Mouse (Mus musculus): ENCODE data around the gene Klhl10. TPM values are rescaled to one million over a fixed set of nuclear protein-coding genes. Genes with fewer than 3 reads are reported as not detected.

Klhl10 gene
- total and polyA plus RNA-seq, 2 experiments from 2014 or later = 0.34 TPM; not detected in 1

DNA sequence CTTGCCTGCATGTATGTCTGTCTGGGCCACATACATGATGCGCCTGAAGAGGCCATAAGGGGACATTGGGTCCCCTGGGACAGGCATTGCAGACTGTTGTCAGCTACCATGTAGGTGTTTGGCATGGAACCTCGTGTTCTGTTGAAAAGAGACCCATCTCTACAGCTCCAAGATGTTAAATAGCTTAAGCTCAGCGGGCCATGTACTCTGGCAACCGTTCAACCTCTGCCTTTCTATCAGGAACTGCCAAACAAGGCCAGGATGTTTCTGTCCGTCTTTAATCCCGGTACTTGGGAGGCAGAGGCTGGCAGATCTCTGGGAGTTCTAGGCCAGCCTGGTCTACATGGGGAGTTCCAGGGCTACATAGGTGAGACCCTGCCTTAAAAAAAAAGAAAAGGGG lies 908 bp downstream of the Klhl10 start:
- H3K4me1 ChIP-seq (ENCODE audit: control insufficient read depth, insufficient read depth) = peaks cover 12% of the 10 kb centered on the region
- DNase-seq (ENCODE audit: low spot score) (no peak), ATAC-seq (ENCODE audit: insufficient read depth, low read depth) (no peak)
- WGBS = 79% methylated on average over 6 of the region's 6 CpGs
- no peak overlapping the region for H3K9ac ChIP-seq (replicated peaks; ENCODE audit: low read depth, low read length)
- no peaks in the 10 kb centered on the region for H3K9me3 ChIP-seq (replicated peaks; ENCODE audit: control insufficient read depth, low read length)
- peaks cover 6% of the 10 kb centered on the region; the same call in 1 of the 2 replicates for H3K36me3 ChIP-seq (replicated peaks; ENCODE audit: control insufficient read depth, insufficient read depth, low read length)
- H3K4me2 ChIP-seq (ENCODE audit: low read depth, low read length) = no peak overlapping the region
- TF ChIP-seq CTCF (IDR thresholded peaks at IDR 0.05; ENCODE audit: low read depth) = no peak
- no peak for TF ChIP-seq EP300 (IDR thresholded peaks at IDR 0.05; ENCODE audit: low read depth)
- no peaks in the 10 kb centered on the region for H3K27me3 ChIP-seq (ENCODE audit: control insufficient read depth, insufficient read depth, low read length)
- no peak overlapping the region for H3K4me3 ChIP-seq (ENCODE audit: low read depth, low read length)
- no peak overlapping the region for H3K27ac ChIP-seq (ENCODE audit: low read depth)

DNA sequence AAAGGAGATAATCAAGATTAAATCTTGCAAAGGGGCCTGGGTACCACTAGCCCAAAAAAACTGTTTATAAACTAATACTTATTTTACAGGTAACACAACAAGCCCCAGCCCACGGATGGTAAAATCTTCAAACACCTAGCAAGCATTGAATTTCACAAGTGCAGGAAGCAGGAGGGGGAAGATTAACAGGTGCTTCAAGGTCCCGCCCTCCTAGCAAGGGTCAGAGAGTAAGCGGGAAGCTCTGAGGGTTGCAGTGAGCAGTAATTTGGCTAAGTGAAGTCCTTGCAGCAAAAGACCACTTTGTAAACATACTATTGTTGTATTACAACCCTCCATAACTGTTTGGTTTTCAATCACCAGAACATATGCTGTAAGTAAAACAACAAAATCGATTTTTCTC lies 15.5 kb downstream of the Klhl10 start:
- no peaks in the 10 kb centered on the region for H3K4me1 ChIP-seq (ENCODE audit: control insufficient read depth, insufficient read depth)
- WGBS = 81% methylated on average over 4 of the region's 4 CpGs
- no peak overlapping the region for H3K9ac ChIP-seq (replicated peaks; ENCODE audit: low read depth, low read length)
- no peak overlapping the region for H3K27ac ChIP-seq (ENCODE audit: low read depth)
- H3K9me3 ChIP-seq (replicated peaks; ENCODE audit: control insufficient read depth, low read length) = no peaks in the 10 kb centered on the region
- H3K36me3 ChIP-seq (replicated peaks; ENCODE audit: control insufficient read depth, insufficient read depth, low read length) = peaks cover 12% of the 10 kb centered on the region
- TF ChIP-seq CTCF (IDR thresholded peaks at IDR 0.05; ENCODE audit: low read depth) (no peak), EP300 (IDR thresholded peaks at IDR 0.05; ENCODE audit: low read depth) (no peak)
- no peak overlapping the region for H3K4me2 ChIP-seq (ENCODE audit: low read depth, low read length)
- DNase-seq (ENCODE audit: low spot score) (no peak), ATAC-seq (ENCODE audit: insufficient read depth, low read depth) (no peak)
- no peaks in the 10 kb centered on the region for H3K27me3 ChIP-seq (ENCODE audit: control insufficient read depth, insufficient read depth, low read length)
- no peak overlapping the region for H3K4me3 ChIP-seq (ENCODE audit: low read depth, low read length)

DNA sequence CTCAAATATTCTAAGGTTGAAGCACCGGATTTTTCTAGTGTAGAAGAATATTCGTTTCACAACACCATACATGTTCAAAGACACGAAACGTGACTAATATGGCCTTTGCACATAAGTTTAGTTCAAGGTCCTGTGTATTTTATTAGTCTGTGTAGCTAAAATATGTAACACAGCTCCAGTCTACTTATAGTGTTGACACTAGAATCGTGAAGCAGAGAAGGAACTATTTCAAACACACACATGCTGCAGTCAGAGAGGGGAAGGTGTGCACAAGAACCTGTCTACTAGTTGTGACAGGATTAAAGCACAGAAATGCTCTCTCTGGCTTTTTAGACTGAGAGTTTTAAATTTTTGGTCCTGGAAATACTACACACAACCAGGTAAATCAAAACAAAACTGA lies 16.0 kb downstream of the Klhl10 start:
- ATAC-seq (ENCODE audit: insufficient read depth, low read depth) (no peak), DNase-seq (ENCODE audit: low spot score) (no peak)
- TF ChIP-seq CTCF (IDR thresholded peaks at IDR 0.05; ENCODE audit: low read depth) (no peak), EP300 (IDR thresholded peaks at IDR 0.05; ENCODE audit: low read depth) (no peak)
- WGBS = 81% methylated on average over 5 of the region's 5 CpGs
- Histone ChIP-seq H3K27me3 (ENCODE audit: control insufficient read depth, insufficient read depth, low read length) (no peaks in the 10 kb centered on the region), H3K27ac (ENCODE audit: low read depth) (no peak overlapping the region), H3K4me1 (ENCODE audit: control insufficient read depth, insufficient read depth) (no peaks in the 10 kb centered on the region), H3K36me3 (replicated peaks; ENCODE audit: control insufficient read depth, insufficient read depth, low read length) (peaks cover 17% of the 10 kb centered on the region), H3K4me2 (ENCODE audit: low read depth, low read length) (no peak overlapping the region), H3K4me3 (ENCODE audit: low read depth, low read length) (no peak overlapping the region), H3K9me3 (replicated peaks; ENCODE audit: control insufficient read depth, low read length) (no peaks in the 10 kb centered on the region), H3K9ac (replicated peaks; ENCODE audit: low read depth, low read length) (no peak overlapping the region)

- TF ChIP-seq CTCF (IDR thresholded peaks at IDR 0.05; ENCODE audit: low read depth) (no peak), EP300 (IDR thresholded peaks at IDR 0.05; ENCODE audit: low read depth) (no peak)
- 93% methylated on average over 10 of the region's 10 CpGs for WGBS
- no peak overlapping the region for H3K9ac ChIP-seq (replicated peaks; ENCODE audit: low read depth, low read length)
- DNase-seq (ENCODE audit: low spot score) (no peak), ATAC-seq (ENCODE audit: insufficient read depth, low read depth) (no peak)
- H3K4me1 ChIP-seq (ENCODE audit: control insufficient read depth, insufficient read depth) = no peaks in the 10 kb centered on the region
- no peak overlapping the region for H3K4me2 ChIP-seq (ENCODE audit: low read depth, low read length)
- peaks cover 22% of the 10 kb centered on the region for H3K36me3 ChIP-seq (replicated peaks; ENCODE audit: control insufficient read depth, insufficient read depth, low read length)
- H3K27ac ChIP-seq (ENCODE audit: low read depth) = no peak overlapping the region
- H3K9me3 ChIP-seq (replicated peaks; ENCODE audit: control insufficient read depth, low read length) = no peaks in the 10 kb centered on the region
- H3K27me3 ChIP-seq (ENCODE audit: control insufficient read depth, insufficient read depth, low read length) = no peaks in the 10 kb centered on the region
- H3K4me3 ChIP-seq (ENCODE audit: low read depth, low read length) = no peak overlapping the region
These were observed 21.0 kb downstream of the Klhl10 start for GRCm38 (mm10) chr11:100462699-100463098.

GRCm38 (mm10) chr11:100465229-100465792 lies 23.6 kb downstream of the Klhl10 start:
- no peak overlapping the region for H3K4me2 ChIP-seq (ENCODE audit: low read depth, low read length)
- no peak overlapping the region for H3K27ac ChIP-seq (ENCODE audit: low read depth)

DNA sequence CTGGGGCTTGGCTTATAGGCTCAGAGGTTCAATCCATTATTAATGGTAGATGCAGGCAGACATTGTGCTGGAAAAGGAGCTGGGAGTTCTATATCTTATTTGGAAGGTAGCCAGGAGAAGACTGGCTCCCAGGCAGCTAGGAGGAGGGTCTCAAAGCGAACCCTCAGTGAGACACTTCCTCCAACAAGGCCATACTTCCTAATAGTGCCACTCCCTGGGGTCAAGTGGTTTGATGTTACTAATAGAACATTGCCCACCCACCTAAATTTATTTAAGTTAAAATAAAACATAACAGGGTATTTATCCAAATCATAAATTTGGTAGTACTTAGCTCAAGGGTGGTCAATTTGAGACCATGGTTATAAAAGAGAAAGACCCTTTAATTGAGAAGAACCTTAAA lies 24.1 kb downstream of the Klhl10 start:
- no peak for TF ChIP-seq EP300 (IDR thresholded peaks at IDR 0.05; ENCODE audit: low read depth)
- TF ChIP-seq CTCF (IDR thresholded peaks at IDR 0.05; ENCODE audit: low read depth) = no peak
- H3K9ac ChIP-seq (replicated peaks; ENCODE audit: low read depth, low read length) = no peak overlapping the region

More at GRCm38 (mm10) chr11:100465229-100465792, 23.6 kb downstream of the Klhl10 start:
- no peak overlapping the region for H3K4me3 ChIP-seq (ENCODE audit: low read depth, low read length)
- TF ChIP-seq EP300 (IDR thresholded peaks at IDR 0.05; ENCODE audit: low read depth) = no peak
- no peak for TF ChIP-seq CTCF (IDR thresholded peaks at IDR 0.05; ENCODE audit: low read depth)
- no peaks in the 10 kb centered on the region for H3K27me3 ChIP-seq (ENCODE audit: control insufficient read depth, insufficient read depth, low read length)
- 84% methylated on average over 1 of the region's 1 CpGs for WGBS
- H3K9me3 ChIP-seq (replicated peaks; ENCODE audit: control insufficient read depth, low read length) = no peaks in the 10 kb centered on the region
- DNase-seq (ENCODE audit: low spot score) (no peak), ATAC-seq (ENCODE audit: insufficient read depth, low read depth) (no peak)
- no peaks in the 10 kb centered on the region for H3K4me1 ChIP-seq (ENCODE audit: control insufficient read depth, insufficient read depth)
- H3K36me3 ChIP-seq (replicated peaks; ENCODE audit: control insufficient read depth, insufficient read depth, low read length) = peaks cover 24% of the 10 kb centered on the region
- no peak overlapping the region for H3K9ac ChIP-seq (replicated peaks; ENCODE audit: low read depth, low read length)

More for the DNA sequence above, 24.1 kb downstream of the Klhl10 start:
- H3K27me3 ChIP-seq (ENCODE audit: control insufficient read depth, insufficient read depth, low read length) = no peaks in the 10 kb centered on the region
- H3K4me1 ChIP-seq (ENCODE audit: control insufficient read depth, insufficient read depth) = peaks cover 4% of the 10 kb centered on the region; the same call in 1 of the 2 replicates
- H3K36me3 ChIP-seq (replicated peaks; ENCODE audit: control insufficient read depth, insufficient read depth, low read length) = peaks cover 24% of the 10 kb centered on the region
- DNase-seq (ENCODE audit: low spot score) = no peak
- H3K27ac ChIP-seq (ENCODE audit: low read depth) = no peak overlapping the region
- WGBS = 60% methylated on average over 1 of the region's 1 CpGs
- no peak overlapping the region for H3K4me2 ChIP-seq (ENCODE audit: low read depth, low read length)
- no peak overlapping the region for H3K4me3 ChIP-seq (ENCODE audit: low read depth, low read length)
- no peak for ATAC-seq (ENCODE audit: insufficient read depth, low read depth)
- H3K9me3 ChIP-seq (replicated peaks; ENCODE audit: control insufficient read depth, low read length) = no peaks in the 10 kb centered on the region

Data from heart, postnatal 0 days (tissue).